Mouse (Mus musculus) CH12.LX (cell line): ENCODE measurements around the gene Evi5l. TPM values are rescaled to one million over a fixed set of nuclear protein-coding genes. Genes with fewer than 3 reads are reported as not detected.

Source experiments
- DNase-seq: peaks from one replicate; pipeline ENCODE4 v3.0.0-alpha.2; 2013; ENCODE audit errors: extremely low read depth
- H3K27ac ChIP-seq: 2 replicates; pipeline ENCODE4 v1.5.1; 2012; ENCODE audit warnings: low read depth, mild to moderate bottlenecking, control low read depth, moderate library complexity; ENCODE audit not compliant: insufficient read depth
- H3K27me3 ChIP-seq: replicated peaks from 2 replicates; pipeline ENCODE3; 2012; ENCODE audit warnings: inconsistent platforms
- H3K36me3 ChIP-seq, 2 experiments: replicated peaks in 1 of 2; 2 replicates each; pipeline versions ENCODE3 to v1.6.1; 2012; ENCODE audit warnings: inconsistent platforms in 1 of 2, low read length in 1 of 2, mild to moderate bottlenecking in 1 of 2, mixed read lengths in 1 of 2, moderate library complexity in 1 of 2; ENCODE audit not compliant: control insufficient read depth in 1 of 2, insufficient read depth in 1 of 2
- H3K4me1 ChIP-seq, 2 experiments: 2 replicates each; pipeline ENCODE4 v1.6.1; 2012; ENCODE audit warnings: inconsistent platforms in 1 of 2, moderate library complexity in 1 of 2; ENCODE audit not compliant: insufficient read depth in 2 of 2, control insufficient read depth in 1 of 2
- H3K4me2 ChIP-seq: 2 replicates; pipeline ENCODE4 v1.6.1; 2012; ENCODE audit warnings: low read depth, mild to moderate bottlenecking, control low read depth; ENCODE audit not compliant: poor library complexity, insufficient read depth, severe bottlenecking
- H3K4me3 ChIP-seq, 3 experiments: fragments of 150-350 bp in 1 of 3; sonication (generic) in 1 of 3; replicated peaks in 1 of 3; 2 replicates each; pipeline versions ENCODE3 to v1.5.1; 2011 to 2012; ENCODE audit warnings: low read depth in 2 of 3, low read length in 2 of 3, mild to moderate bottlenecking in 2 of 3, moderate library complexity in 2 of 3, control low read depth in 1 of 3, improper control_type of control experiment in 1 of 3, inconsistent platforms in 1 of 3, mixed read lengths in 1 of 3; ENCODE audit not compliant: poor library complexity in 1 of 3
- H3K79me2 ChIP-seq: replicated peaks from 2 replicates; pipeline ENCODE4 v1.6.1; 2012; ENCODE audit warnings: mild to moderate bottlenecking, moderate library complexity; ENCODE audit not compliant: control insufficient read depth, poor library complexity, insufficient read depth, severe bottlenecking; ENCODE audit errors: extremely low read depth
- H3K9ac ChIP-seq: 2 replicates; pipeline ENCODE4 v1.6.1; 2012; ENCODE audit warnings: low read depth, mild to moderate bottlenecking, control low read depth, moderate library complexity; ENCODE audit not compliant: insufficient read depth
- H3K9me3 ChIP-seq: replicated peaks from 2 replicates; pipeline ENCODE3; 2012; ENCODE audit warnings: low read length, inconsistent platforms, mixed read lengths
- BHLHE40 ChIP-seq: IDR thresholded peaks from 2 replicates; pipeline ENCODE4 v1.6.1; 2011; ENCODE audit warnings: mild to moderate bottlenecking, low read depth, low read length, improper control_type of control experiment
- CTCF ChIP-seq, 2 experiments: IDR thresholded peaks in 1 of 2; conservative IDR thresholded peaks in 1 of 2; 2 replicates each; pipeline ENCODE4 v1.5.1; 2011 to 2012; ENCODE audit warnings: low read depth in 2 of 2, low read length in 2 of 2, improper control_type of control experiment in 1 of 2, inconsistent platforms in 1 of 2, mild to moderate bottlenecking in 1 of 2, moderate library complexity in 1 of 2
- E2F4 ChIP-seq: IDR thresholded peaks from 2 replicates; pipeline ENCODE4 v1.6.1; 2011; ENCODE audit warnings: low read depth, low read length, improper control_type of control experiment; ENCODE audit not compliant: insufficient replicate concordance
- ETS1 ChIP-seq: conservative IDR thresholded peaks from 2 replicates; pipeline ENCODE4 v1.6.1; 2012; ENCODE audit warnings: low read depth, mild to moderate bottlenecking, inconsistent platforms, low read length, improper control_type of control experiment, moderate library complexity
- GABPA ChIP-seq: IDR thresholded peaks from 2 replicates; pipeline ENCODE4 v1.6.1; 2012; ENCODE audit warnings: low read depth, low read length, improper control_type of control experiment, inconsistent platforms; ENCODE audit not compliant: insufficient replicate concordance
- IRF4 ChIP-seq: IDR thresholded peaks from 2 replicates; pipeline ENCODE4 v1.6.1; 2014; ENCODE audit warnings: low read depth, mild to moderate bottlenecking, inconsistent platforms, low read length, improper control_type of control experiment
- MAZ ChIP-seq: IDR thresholded peaks from 2 replicates; pipeline ENCODE4 v1.6.1; 2012; ENCODE audit warnings: low read depth, mild to moderate bottlenecking, inconsistent platforms, low read length, improper control_type of control experiment, moderate library complexity
- POLR2A ChIP-seq: IDR thresholded peaks from 2 replicates; pipeline ENCODE4 v1.6.1; 2011; ENCODE audit warnings: low read depth, mild to moderate bottlenecking, improper control_type of control experiment, low read length
- POLR2AphosphoS2 ChIP-seq: IDR thresholded peaks from 2 replicates; pipeline ENCODE4 v1.6.1; 2011; ENCODE audit warnings: low read depth, low read length, improper control_type of control experiment
- RAD21 ChIP-seq: IDR thresholded peaks from 2 replicates; pipeline ENCODE4 v1.6.1; 2011; ENCODE audit warnings: low read depth, mild to moderate bottlenecking, low read length, improper control_type of control experiment, moderate library complexity
- SIN3A ChIP-seq: IDR thresholded peaks from 2 replicates; pipeline ENCODE4 v1.6.1; 2012; ENCODE audit warnings: low read length, improper control_type of control experiment, inconsistent platforms
- SMC3 ChIP-seq: IDR thresholded peaks from 2 replicates; pipeline ENCODE4 v1.6.1; 2011; ENCODE audit warnings: low read depth, low read length, improper control_type of control experiment
- TCF12 ChIP-seq: IDR thresholded peaks from 2 replicates; pipeline ENCODE4 v1.6.1; 2014; ENCODE audit warnings: low read depth, mild to moderate bottlenecking, inconsistent platforms, low read length, improper control_type of control experiment
- UBTF ChIP-seq: IDR thresholded peaks from 2 replicates; pipeline ENCODE4 v1.6.1; 2012; ENCODE audit warnings: low read depth, mild to moderate bottlenecking, inconsistent platforms, low read length, improper control_type of control experiment, moderate library complexity
- USF2 ChIP-seq: conservative IDR thresholded peaks from 2 replicates; pipeline ENCODE4 v1.6.1; 2011; ENCODE audit warnings: low read depth, low read length, improper control_type of control experiment
- ZC3H11A ChIP-seq: IDR thresholded peaks from 2 replicates; pipeline ENCODE4 v1.6.1; 2012; ENCODE audit warnings: low read depth, mild to moderate bottlenecking, inconsistent platforms, low read length, improper control_type of control experiment
- dilution Hi-C: fragments of 300-500 bp; cut with MboI; formaldehyde crosslinking; loops from 2 replicates; pipeline ENCODE4 v1.14.3; 2020; ENCODE audit warnings: low sequenced_read_pairs; ENCODE audit not compliant: extremely low pct_unique_long_range_greater_than_20kb, extremely low pct_ligation_motif_present
- in situ Hi-C: fragments of 300-500 bp; cut with MboI; formaldehyde crosslinking; loops from 3 replicates; pipeline ENCODE4 v1.14.3; 2019; ENCODE audit warnings: low sequenced_read_pairs, low pct_ligation_motif_present, low pct_unique_long_range_greater_than_20kb, mixed read lengths
- polyA plus RNA-seq: library from polyadenylated mRNA; unstranded; fragments of >175 nt; gene quantifications from 2 replicates; pipeline ENCODE4 v1.2.1, GENCODE M21; 2012; ENCODE audit warnings: low read depth; ENCODE audit not compliant: insufficient read length
- total RNA-seq, 2 experiments: library from RNA; depleted of rRNA; stranded (reverse); fragments of 300-350 nt in 1 of 2; fragments of >200 nt in 1 of 2; gene quantifications; 2 replicates each; pipeline ENCODE4 v1.2.3; 2012 to 2014

Evi5l gene
- total and polyA plus RNA-seq, 3 experiments: 2.2 to 6.6 (median 3.6) TPM

DNA sequence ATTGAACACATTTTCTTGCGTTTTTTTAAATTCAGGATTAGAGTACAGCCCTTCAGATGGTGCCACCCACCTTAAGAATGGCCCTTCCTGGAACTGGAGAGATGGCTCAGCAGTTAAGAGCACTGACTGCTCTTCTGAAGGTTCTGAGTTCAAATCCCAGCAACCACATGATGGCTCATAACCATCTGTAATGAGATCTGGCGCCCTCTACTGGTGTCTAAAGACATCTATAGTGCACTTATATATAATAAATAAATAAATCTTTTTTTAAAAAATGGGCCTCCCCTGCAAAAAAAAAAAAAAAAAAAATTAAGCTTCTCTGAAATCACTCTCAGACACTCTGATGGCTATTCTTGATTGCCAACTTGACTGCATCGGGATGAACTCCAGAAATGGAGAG, 24.6 kb upstream of the Evi5l start:
- no peak overlapping the region for H3K9ac ChIP-seq
- in situ Hi-C loops: loop anchor here (10.0 to 25.0 kb wide), 2 partner anchors 223 to 429 kb away; partner anchors contain the start of gene Clec4g
- H3K4me2 ChIP-seq: no peak overlapping the region
- TF ChIP-seq POLR2A (no peak), MAZ (no peak), SIN3A (no peak), CTCF (conservative IDR thresholded peaks at IDR 0.05 in 1 of 2, IDR thresholded peaks at IDR 0.05 in 1 of 2; ENCODE audit: low read depth in 2 of 2, low read length in 2 of 2) (peak; percentile 27 to 28; a peak in 2 of 4 replicates)
- TF ChIP-seq, all 38 proteins: peak for 1
- Histone ChIP-seq H3K79me2 (no peaks in the 10 kb centered on the region), H3K36me3 (no peaks in the 10 kb centered on the region), H3K27me3 (peaks cover 54% of the 10 kb centered on the region), H3K27ac (no peak overlapping the region), H3K4me3 (no peak overlapping the region), H3K9me3 (peaks cover 2% of the 10 kb centered on the region), H3K4me1 (peaks cover 0 to 2% of the 10 kb centered on the region in 2 experiments; a peak in 1 of 4 replicates)
- dilution Hi-C loops: no loop called here
- peak; percentile 19 for DNase-seq

DNA sequence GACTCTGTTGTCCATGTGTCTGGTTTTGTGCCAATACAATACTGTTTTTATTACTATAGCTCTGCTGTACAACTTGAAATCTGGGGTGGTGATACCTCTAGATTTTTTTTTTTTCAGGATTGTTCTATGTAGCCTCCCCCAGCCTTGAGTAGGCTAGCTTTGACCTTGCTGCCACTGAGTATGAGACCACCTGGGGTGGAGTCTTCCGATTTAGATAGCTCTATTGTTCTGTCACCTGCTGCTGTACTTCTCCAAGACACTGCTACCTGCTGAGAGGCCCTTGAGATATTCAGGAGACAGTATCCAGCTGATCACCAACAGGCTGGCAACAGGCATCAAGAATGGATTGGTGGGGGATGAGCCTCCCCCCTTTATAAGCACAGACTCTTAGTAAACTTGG, 19.1 kb upstream of the Evi5l start:
- Histone ChIP-seq H3K4me1 (no peaks in the 10 kb centered on the region), H3K27ac (no peak overlapping the region), H3K9me3 (peaks cover 13% of the 10 kb centered on the region), H3K9ac (no peak overlapping the region), H3K36me3 (no peaks in the 10 kb centered on the region), H3K27me3 (peaks cover 35% of the 10 kb centered on the region), H3K4me3 (no peak overlapping the region), H3K79me2 (no peaks in the 10 kb centered on the region), H3K4me2 (no peak overlapping the region)
- DNase-seq: no peak
- dilution Hi-C loops: no loop called here
- no peak for TF ChIP-seq ZC3H11A
- TF ChIP-seq E2F4: no peak
- no peak for TF ChIP-seq UBTF
- in situ Hi-C loops: loop anchor here (10.0 to 25.0 kb wide), 2 partner anchors 218 to 435 kb away; partner anchors contain the start of gene Clec4g

DNA sequence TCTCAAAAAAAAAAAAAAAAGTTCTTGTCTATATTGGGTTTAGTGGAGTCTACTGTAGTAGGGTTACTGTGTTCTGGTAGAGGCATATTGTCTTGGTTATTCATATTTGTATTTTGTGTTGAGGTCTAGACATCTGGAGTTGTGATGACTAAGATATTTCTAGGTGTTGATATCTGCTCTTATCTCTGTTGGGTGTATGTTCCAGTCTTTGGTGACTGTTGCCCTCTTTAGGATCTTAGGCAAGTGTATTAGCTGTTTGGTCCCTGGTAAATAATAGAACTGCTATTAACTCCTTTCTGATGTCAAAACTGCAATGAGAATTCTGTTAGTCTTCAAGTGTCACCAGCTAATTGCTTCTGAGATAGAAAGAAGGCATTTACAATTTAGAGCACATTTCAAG, 11.5 kb upstream of the Evi5l start:
- Histone ChIP-seq H3K79me2 (no peaks in the 10 kb centered on the region), H3K36me3 (no peaks in the 10 kb centered on the region), H3K27me3 (peaks cover 39% of the 10 kb centered on the region), H3K9ac (no peak overlapping the region), H3K4me2 (no peak overlapping the region), H3K4me3 (no peak overlapping the region), H3K27ac (no peak overlapping the region), H3K9me3 (peaks cover 11% of the 10 kb centered on the region), H3K4me1 (no peaks in the 10 kb centered on the region)
- no peak for DNase-seq
- dilution Hi-C loops (no loop called here), in situ Hi-C loops (loop anchor here (25.0 kb wide), 1 partner anchor 357 kb away; no protein-coding TSS in a partner anchor)
- no peak for TF ChIP-seq POLR2AphosphoS2
- TF ChIP-seq USF2: no peak
- no peak for TF ChIP-seq SMC3
- TF ChIP-seq GABPA: no peak
- no peak for TF ChIP-seq ETS1
- TF ChIP-seq BHLHE40: no peak
- TF ChIP-seq RAD21: no peak
- no peak for TF ChIP-seq TCF12
- no peak for TF ChIP-seq IRF4
